Mouse (Mus musculus): ENCODE measurements around the gene Dbx1. TPM values are rescaled to one million over a fixed set of nuclear protein-coding genes. Genes with fewer than 3 reads are reported as not detected.

Dbx1 gene
- polyA plus RNA-seq, 1 experiment, result not detected

Other genes starting within 250 kb of the Dbx1 start
- 9.1 and 10.3 TPM in 2 replicates for gene Htatip2, start 122.3 kb upstream of the Dbx1 start, polyA plus RNA-seq (2012; rRNA removed)
- gene Prmt3, start 141.5 kb upstream of the Dbx1 start, polyA plus RNA-seq (2012; rRNA removed), result 30.7 and 33.0 TPM in 2 replicates